Comparison of ENCODE assay signal across 18 mouse cellular contexts in the genomic region with DNA sequence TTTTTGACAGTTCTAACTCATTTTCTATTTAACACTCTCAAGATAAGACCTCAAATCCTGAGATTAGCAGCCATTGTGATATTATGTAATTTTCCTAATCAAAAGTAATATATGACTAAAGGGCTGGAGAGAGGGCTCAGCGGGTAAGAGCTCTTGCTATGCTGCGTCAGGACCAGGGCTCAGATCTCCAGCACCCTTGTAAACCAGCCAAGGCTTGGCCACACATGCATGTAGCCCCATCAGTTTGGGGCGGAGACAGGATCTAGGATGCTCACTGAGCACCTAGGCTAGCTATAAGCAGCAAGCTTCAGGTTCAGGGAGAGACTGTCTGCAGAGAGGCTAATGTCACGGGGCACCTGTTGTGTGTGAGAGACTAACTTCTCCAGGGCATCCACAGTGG. TPM values are rescaled to one million over a fixed set of nuclear protein-coding genes. Genes with fewer than 3 reads are reported as not detected.
A peak's percentile ranks its signal among the peaks of the same experiment; 100 is the strongest.
DNase-seq lines count a peak whose midpoint lies in the region; ATAC-seq and TF ChIP-seq lines count a peak whose summit lies in the region.
"Had no signal": no experiment of that assay in that cellular context is flagged by ENCODE, and none has a peak within 500 bp of the region (broad histone marks: within the 10 kb centered on the region; RNA-seq: fewer than 3 reads in every experiment).

No protein-coding gene starts in this region.

- no peaks in the 10 kb centered on the region for H3K27me3 ChIP-seq in heart, embryonic 15.5 days
- no peaks in the 10 kb centered on the region for H3K27me3 ChIP-seq in heart, embryonic 11.5 days (ENCODE audit: control insufficient read depth, insufficient read depth, low read length)
- H3K27me3 ChIP-seq: forebrain, embryonic 13.5 days; hindbrain, embryonic 12.5 days had no signal

- H3K9me3 ChIP-seq in heart, embryonic 15.5 days (replicated peaks), result no peaks in the 10 kb centered on the region
- H3K9me3 ChIP-seq in heart, embryonic 11.5 days (replicated peaks; ENCODE audit: control insufficient read depth, low read length), result no peaks in the 10 kb centered on the region
- H3K9me3 ChIP-seq: forebrain, embryonic 13.5 days; hindbrain, embryonic 12.5 days had no signal

- ATAC-seq in heart, embryonic 15.5 days (replicated peaks; ENCODE audit: insufficient number of reproducible peaks, insufficient read depth, low FRiP score, low read depth), result no peak
- ATAC-seq in heart, embryonic 11.5 days (replicated peaks; ENCODE audit: insufficient number of reproducible peaks, low FRiP score, low TSS enrichment), result no peak
- no peak for ATAC-seq in monocyte, adult 5-6 weeks (replicated peaks; ENCODE audit: insufficient number of reproducible peaks, low FRiP score, low TSS enrichment, poor library complexity, severe bottlenecking)
- ATAC-seq: forebrain, embryonic 13.5 days had no signal

- no peak for TF ChIP-seq POLR2A in bone marrow, adult 2 months (IDR thresholded peaks at IDR 0.05; ENCODE audit: borderline replicate concordance, control insufficient read depth, low read depth, low read length)
- TF ChIP-seq POLR2A in bone marrow macrophage, adult 2 months (IDR thresholded peaks at IDR 0.05; ENCODE audit: borderline replicate concordance, low read depth, low read length), result no peak

- H3K9ac ChIP-seq in heart, embryonic 15.5 days, result no peak overlapping the region
- no peak overlapping the region for H3K9ac ChIP-seq in heart, embryonic 11.5 days (ENCODE audit: low read depth, low read length)
- H3K9ac ChIP-seq: forebrain, embryonic 13.5 days; hindbrain, embryonic 12.5 days had no signal

- TF ChIP-seq CTCF in left cerebral cortex, adult 2 months (IDR thresholded peaks at IDR 0.05), result no peak
- TF ChIP-seq CTCF in bone marrow, adult 2 months (IDR thresholded peaks at IDR 0.05; ENCODE audit: control insufficient read depth, insufficient read depth, low read length), result no peak
- no peak for TF ChIP-seq CTCF in bone marrow macrophage, adult 2 months (IDR thresholded peaks at IDR 0.05; ENCODE audit: low read depth, low read length)

- no peak overlapping the region for H3K4me2 ChIP-seq in heart, embryonic 15.5 days
- no peak overlapping the region for H3K4me2 ChIP-seq in heart, embryonic 11.5 days
- H3K4me2 ChIP-seq: forebrain, embryonic 13.5 days; hindbrain, embryonic 12.5 days had no signal

- H3K27ac ChIP-seq in heart, embryonic 15.5 days, result peak overlapping the region; percentile 14
- H3K27ac ChIP-seq in heart, embryonic 11.5 days (ENCODE audit: low read depth, low read length), result no peak overlapping the region
- peak overlapping the region; percentile 21; the same call in 1 of the 2 replicates for H3K27ac ChIP-seq in left cerebral cortex, adult 2 months
- H3K27ac ChIP-seq in bone marrow, adult 2 months (ENCODE audit: control insufficient read depth, insufficient read depth, low read depth, low read length, poor library complexity), result peak overlapping the region; percentile 42
- peak overlapping the region; percentile 98 for H3K27ac ChIP-seq in bone marrow macrophage, adult 2 months (ENCODE audit: insufficient read depth, low read depth, low read length)
- H3K27ac ChIP-seq: forebrain, embryonic 13.5 days; hindbrain, embryonic 12.5 days had no signal

- WGBS in heart, embryonic 15.5 days, result 85% methylated on average over 4 of the region's 4 CpGs
- 91% methylated on average over 4 of the region's 4 CpGs for WGBS in heart, embryonic 11.5 days (ENCODE audit: insufficient replicate concordance)
- WGBS in bone marrow, adult 2 months, result 79% methylated on average over 4 of the region's 4 CpGs

- DNase-seq in left cerebral cortex, adult 2 months (ENCODE audit: extremely low spot score in 1 of 2, low spot score in 2 of 2), result no peak
- no peak for DNase-seq in left cerebral cortex, adult 8-10 months (ENCODE audit: low spot score in 2 of 2)
- DNase-seq: cerebellum, adult 9-11 months; gastrocnemius, postnatal 14 days; kidney, postnatal 10 days; left cerebral cortex, postnatal 4 days; liver; lung, adult 18-20 months; lung, postnatal 36 days; retina, postnatal 1 day; right cerebral cortex, postnatal 4 days had no signal

- no peak overlapping the region for H3K4me3 ChIP-seq in heart, embryonic 15.5 days
- no peak overlapping the region for H3K4me3 ChIP-seq in heart, embryonic 11.5 days (ENCODE audit: low read depth, low read length)
- H3K4me3 ChIP-seq in left cerebral cortex, adult 2 months, result no peak overlapping the region
- H3K4me3 ChIP-seq in bone marrow, adult 2 months (replicated peaks; ENCODE audit: control insufficient read depth, low read depth, low read length), result no peak overlapping the region
- H3K4me3 ChIP-seq in bone marrow macrophage, adult 2 months (ENCODE audit: insufficient read depth, low read length), result no peak overlapping the region
- H3K4me3 ChIP-seq: forebrain, embryonic 13.5 days; hindbrain, embryonic 12.5 days had no signal

- peaks cover 70% of the 10 kb centered on the region for H3K4me1 ChIP-seq in heart, embryonic 15.5 days (replicated peaks)
- peaks cover 51% of the 10 kb centered on the region for H3K4me1 ChIP-seq in heart, embryonic 11.5 days (ENCODE audit: control insufficient read depth, insufficient read depth, low read length)
- H3K4me1 ChIP-seq in bone marrow, adult 2 months (ENCODE audit: control insufficient read depth, insufficient read depth, low read length), result peaks cover 19% of the 10 kb centered on the region
- peaks cover 54% of the 10 kb centered on the region for H3K4me1 ChIP-seq in bone marrow macrophage, adult 2 months (ENCODE audit: control insufficient read depth, insufficient read depth, low read length)

- intact Hi-C loops in left cerebral cortex, adult 2 months (cut with DNase I), result loop anchor here (5.0 kb wide), 1 partner anchor 40 kb away; a partner anchor contains a TSS

- H3K36me3 ChIP-seq in heart, embryonic 15.5 days, result peaks cover 3% of the 10 kb centered on the region; the same call in 1 of the 2 replicates
- H3K36me3 ChIP-seq in heart, embryonic 11.5 days (ENCODE audit: control insufficient read depth, insufficient read depth, low read length), result peaks cover 5% of the 10 kb centered on the region; the same call in 1 of the 2 replicates
- H3K36me3 ChIP-seq: hindbrain, embryonic 12.5 days had no signal

RNA-seq across cellular contexts. Expression of a gene that starts 39.5 kb away (rescaled TPM):
- 0.28 and 1.7 TPM in 2 replicates for polyA plus RNA-seq in heart, embryonic 15.5 days (2015; fragmentation: Nextera tagmentation; extraction: Ambion mirVana)
- polyA plus RNA-seq in heart, embryonic 11.5 days (2014; fragmentation: Nextera tagmentation; extraction: Ambion mirVana), result 0.27 and 0.77 TPM in 2 replicates
- total RNA-seq in left cerebral cortex, adult 2 months (2021), result 1 to 10 TPM; 7.3 to 7.7 TPM
- total RNA-seq in left cerebral cortex, adult 8-10 months (2022), result 1 to 10 TPM; 3.7 to 6.9 (median 3.8) TPM
- not detected in 2 replicates for polyA plus RNA-seq in bone marrow, adult 2 months (2011; ENCODE audit: insufficient read depth, insufficient read length, low replicate concordance, missing spikeins)
- polyA plus RNA-seq in bone marrow macrophage, adult 2 months (2012; ENCODE audit: insufficient read depth, insufficient read length, missing spikeins), result not detected in 2 replicates
- total RNA-seq in monocyte, adult 5-6 weeks (2017), result not detected in 3 replicates
- total RNA-seq: gastrocnemius, postnatal 14 days had no signal

RNA-seq across cellular contexts. Expression of a gene that starts 39.9 kb away (rescaled TPM):
- polyA plus RNA-seq in heart, embryonic 15.5 days (2015; fragmentation: Nextera tagmentation; extraction: Ambion mirVana), result 0.05 and 0.34 TPM in 2 replicates
- polyA plus RNA-seq in heart, embryonic 11.5 days (2014; fragmentation: Nextera tagmentation; extraction: Ambion mirVana), result 0.37 and 0.61 TPM in 2 replicates
- total RNA-seq in left cerebral cortex, adult 2 months (2021), result 10 to 100 TPM; 12.5 to 15.6 TPM
- 1 to 10 TPM; 6.0 to 9.0 (median 6.9) TPM for total RNA-seq in left cerebral cortex, adult 8-10 months (2022)
- polyA plus RNA-seq in bone marrow, adult 2 months (2011; ENCODE audit: insufficient read depth, insufficient read length, low replicate concordance, missing spikeins), result not detected in 2 replicates
- polyA plus RNA-seq in bone marrow macrophage, adult 2 months (2012; ENCODE audit: insufficient read depth, insufficient read length, missing spikeins), result not detected in 2 replicates
- not detected in 3 replicates for total RNA-seq in monocyte, adult 5-6 weeks (2017)
- total RNA-seq: gastrocnemius, postnatal 14 days had no signal

RNA-seq across cellular contexts. Expression of a gene that starts 42.1 kb away (rescaled TPM):
- polyA plus RNA-seq in heart, embryonic 15.5 days (2015; fragmentation: Nextera tagmentation; extraction: Ambion mirVana), result 67.3 and 72.8 TPM in 2 replicates
- 37.3 and 55.8 TPM in 2 replicates for polyA plus RNA-seq in heart, embryonic 11.5 days (2014; fragmentation: Nextera tagmentation; extraction: Ambion mirVana)
- 10 to 100 TPM; 25.7 to 34.3 TPM for total RNA-seq in left cerebral cortex, adult 2 months (2021)
- 10 to 100 TPM; 27.4 to 42.1 (median 38.9) TPM for total RNA-seq in left cerebral cortex, adult 8-10 months (2022)
- polyA plus RNA-seq in bone marrow, adult 2 months (2011; ENCODE audit: insufficient read depth, insufficient read length, low replicate concordance, missing spikeins), result 31.9 and 56.6 TPM in 2 replicates
- 133 and 150 TPM in 2 replicates for polyA plus RNA-seq in bone marrow macrophage, adult 2 months (2012; ENCODE audit: insufficient read depth, insufficient read length, missing spikeins)
- total RNA-seq in monocyte, adult 5-6 weeks (2017), result 66.9 to 107 TPM (median 85.9 TPM) in 3 replicates
